Mouse (Mus musculus): ENCODE measurements at regions not wholly inside any gene's neighbourhood (a gene's known extent, or its start where the extent isn't known, plus 50 kb on each side); places are given as distances from the start of the nearest gene placed in this dataset.
A peak's percentile ranks its signal among the peaks of the same experiment; 100 is the strongest.

DNA sequence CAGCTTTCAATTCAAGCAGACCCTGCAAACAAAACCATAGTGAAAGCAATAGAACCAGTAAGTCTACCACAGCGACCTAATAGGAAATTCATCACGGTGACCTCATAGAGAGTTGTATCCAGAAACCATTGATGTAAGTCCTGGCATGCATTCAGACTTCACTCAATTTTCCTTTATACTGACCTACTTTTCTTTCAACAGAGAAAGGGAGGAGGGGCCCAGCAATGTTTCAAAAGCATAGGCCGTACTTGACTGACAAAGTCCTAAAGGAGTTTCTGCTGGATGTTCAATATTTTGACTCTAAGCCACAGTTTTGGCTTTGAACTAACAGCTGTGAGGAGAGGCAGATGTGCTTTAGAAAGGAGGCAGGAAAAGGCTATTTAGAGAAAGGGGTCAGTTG, 88.4 kb downstream of the AI593442 start:
- no peak for ATAC-seq (replicated peaks; ENCODE audit: low read depth, poor library complexity, severe bottlenecking)

DNA sequence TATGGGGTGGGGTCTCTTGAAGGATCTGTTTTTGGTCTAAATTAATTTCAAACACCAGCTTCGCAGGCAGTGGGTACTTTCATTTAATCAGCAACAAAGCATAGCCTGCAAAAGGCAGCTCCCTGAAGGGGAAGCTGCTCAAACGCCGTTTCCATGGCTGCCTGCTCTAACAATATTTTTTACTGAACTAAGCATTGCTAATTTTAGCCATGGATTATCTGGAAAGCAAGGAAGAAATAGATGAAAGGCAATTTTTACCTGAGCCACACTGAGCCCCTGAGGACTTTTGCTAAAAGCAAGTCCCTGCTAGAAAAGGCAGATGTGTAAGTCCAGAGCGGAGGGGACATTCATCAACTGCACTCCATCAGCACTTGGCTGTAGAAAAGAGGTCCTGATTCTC, 105.5 kb downstream of the AI593442 start:
- ATAC-seq (replicated peaks; ENCODE audit: low read depth, poor library complexity, severe bottlenecking): no peak

DNA sequence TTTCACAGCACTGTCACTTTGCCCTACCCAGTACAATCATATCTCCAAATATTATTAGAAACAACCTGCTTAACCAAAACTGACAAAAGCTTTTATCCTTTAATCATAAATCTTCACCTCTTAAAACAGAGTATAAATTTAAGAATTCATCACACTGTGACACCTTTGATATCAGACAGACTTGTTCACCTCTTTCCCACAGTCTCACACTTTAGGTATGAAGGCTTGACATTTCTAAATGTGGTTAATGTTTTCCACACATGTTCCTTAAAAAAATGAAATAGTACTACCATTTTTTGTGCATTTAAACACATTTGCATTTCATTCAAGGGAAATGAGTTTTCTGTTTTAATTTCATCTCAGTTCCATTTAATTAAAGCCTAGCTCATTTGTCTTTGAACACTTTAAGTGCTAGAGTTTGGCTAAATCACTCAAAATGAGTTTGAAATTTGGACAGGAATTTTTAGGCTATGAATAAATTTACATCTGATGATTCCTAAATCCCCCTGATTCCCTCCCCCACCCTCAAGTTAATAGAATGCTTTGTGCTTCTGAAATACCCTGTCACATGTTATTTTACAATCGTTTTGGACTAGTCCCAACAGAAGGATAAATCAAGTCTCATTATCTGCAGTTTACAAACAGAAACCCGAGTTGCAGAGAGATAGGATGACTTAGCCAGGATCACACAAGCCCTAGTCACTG, 127.9 kb downstream of the AI593442 start:
- no peak for ATAC-seq (replicated peaks; ENCODE audit: low read depth, poor library complexity, severe bottlenecking)

GRCm38 (mm10) chr9:52546071-52546470, 133.5 kb downstream of the AI593442 start:
- no peak for ATAC-seq (replicated peaks; ENCODE audit: low read depth, poor library complexity, severe bottlenecking)

GRCm38 (mm10) chr9:52539086-52539485, 140.5 kb downstream of the AI593442 start:
- ATAC-seq (replicated peaks; ENCODE audit: low read depth, poor library complexity, severe bottlenecking): no peak

- ATAC-seq (replicated peaks; ENCODE audit: low read depth, poor library complexity, severe bottlenecking): 0 out of 2 replicates have a peak, but pooled peaks have one; percentile 29
These were observed 150.1 kb downstream of the AI593442 start for GRCm38 (mm10) chr9:52529444-52529915.

- no peak for ATAC-seq (replicated peaks; ENCODE audit: low read depth, poor library complexity, severe bottlenecking)
These were observed 179.1 kb downstream of the AI593442 start for GRCm38 (mm10) chr9:52500487-52500886.

- peak; percentile 78 for ATAC-seq (replicated peaks; ENCODE audit: low read depth, poor library complexity, severe bottlenecking)
These were observed 183.9 kb downstream of the AI593442 start for GRCm38 (mm10) chr9:52495483-52496270.

DNA sequence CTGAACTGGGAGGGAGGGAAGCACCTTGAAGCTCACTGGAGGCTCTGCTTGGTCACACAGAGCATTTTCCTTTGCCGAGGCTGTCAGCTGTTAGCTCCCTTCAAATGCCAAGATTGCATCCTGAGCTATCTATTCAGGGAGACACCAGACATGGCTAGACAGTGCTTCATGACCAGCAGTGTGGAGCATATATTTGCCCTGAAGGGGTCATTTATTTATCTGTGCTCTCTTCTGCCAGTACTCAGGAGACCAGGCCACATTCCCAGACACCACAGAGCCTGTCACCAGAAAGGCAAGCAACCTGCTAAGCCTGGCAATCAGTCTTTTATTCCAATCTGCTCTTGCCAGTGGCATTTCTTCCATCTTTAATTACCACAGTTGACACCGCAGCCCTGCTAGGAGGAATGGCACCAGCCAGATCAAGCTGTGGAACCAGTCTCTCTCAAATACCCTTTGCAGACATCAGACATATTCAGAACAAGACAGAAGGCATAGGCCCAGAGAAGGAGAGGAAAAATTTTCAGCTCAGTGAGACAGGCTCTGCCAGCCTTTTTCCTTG, 186.6 kb downstream of the AI593442 start:
- ATAC-seq (replicated peaks; ENCODE audit: low read depth, poor library complexity, severe bottlenecking): no peak

DNA sequence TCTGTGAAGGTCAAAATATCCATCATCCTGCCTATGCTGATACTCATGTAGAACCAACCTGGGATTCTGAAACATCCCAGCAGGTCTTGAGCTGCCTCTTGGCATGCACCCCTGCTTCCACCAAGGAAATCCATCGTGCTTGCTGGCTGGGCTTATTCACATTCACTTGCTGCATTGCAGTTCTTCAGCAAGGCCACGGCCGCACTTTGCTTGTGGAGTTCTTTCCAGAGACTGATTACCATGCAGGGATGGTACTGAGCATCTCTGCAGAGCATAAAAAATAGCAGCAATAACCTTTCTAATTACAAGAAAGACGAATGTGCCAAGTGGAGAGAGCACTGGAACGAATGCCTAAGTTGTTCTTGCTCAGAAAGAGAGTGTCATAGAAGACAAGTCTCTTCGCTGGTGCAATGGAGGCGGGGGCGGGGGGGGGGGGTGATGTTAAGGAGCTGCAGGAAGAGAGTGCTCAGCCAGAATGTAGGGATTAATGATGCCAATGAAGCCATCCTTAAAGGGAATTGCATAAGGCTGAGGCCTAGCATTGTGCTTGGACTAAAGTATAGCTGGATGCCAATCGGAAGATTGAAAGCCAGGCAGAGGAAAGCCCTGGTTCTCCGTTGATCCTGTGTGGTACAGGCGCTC, 205.9 kb downstream of the AI593442 start:
- no peak for ATAC-seq (replicated peaks; ENCODE audit: low read depth, poor library complexity, severe bottlenecking)

- no peak for ATAC-seq (replicated peaks; ENCODE audit: low read depth, poor library complexity, severe bottlenecking)
These were observed 206.7 kb downstream of the AI593442 start for GRCm38 (mm10) chr9:52472859-52473258.

DNA sequence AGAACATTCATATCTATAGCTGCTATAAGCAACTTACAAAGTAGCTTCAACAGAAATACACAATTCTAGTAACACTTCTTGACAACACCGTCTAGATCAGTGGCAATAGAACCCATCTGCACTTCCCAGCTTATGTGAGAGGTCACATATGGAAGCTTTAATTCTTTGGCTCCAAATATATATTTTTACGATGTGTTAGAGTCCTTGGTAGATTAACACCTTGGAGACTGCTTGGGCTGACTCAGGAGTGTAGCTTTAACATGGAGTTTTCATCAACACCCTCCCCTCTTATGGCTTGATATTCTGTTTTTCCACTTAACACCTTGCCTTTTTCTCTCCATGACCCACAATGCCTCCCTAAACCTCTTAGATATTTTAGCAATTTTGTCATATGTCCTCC, 221.1 kb downstream of the AI593442 start:
- ATAC-seq (replicated peaks; ENCODE audit: low read depth, poor library complexity, severe bottlenecking): no peak

DNA sequence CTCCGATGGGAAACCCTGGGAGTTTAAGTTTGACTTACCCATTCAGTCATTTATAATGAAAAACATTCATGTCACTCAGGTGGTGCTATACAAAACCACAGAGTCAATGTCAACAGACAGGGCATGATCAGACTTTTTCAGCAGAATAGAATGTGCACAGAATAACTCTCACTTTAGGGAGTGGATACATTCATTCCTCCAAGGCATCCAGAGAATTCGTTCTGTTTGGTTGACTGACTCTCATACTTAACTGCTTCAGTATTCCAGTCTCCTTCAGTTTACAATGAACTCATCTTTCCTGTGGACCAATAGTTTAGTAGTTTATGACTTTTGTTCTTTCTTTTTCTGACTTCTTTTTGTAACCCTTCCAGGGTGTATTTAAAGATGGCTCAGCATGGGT, 225.1 kb downstream of the AI593442 start:
- ATAC-seq (replicated peaks; ENCODE audit: low read depth, poor library complexity, severe bottlenecking): no peak

GRCm38 (mm10) chr9:52451792-52452191, 227.8 kb downstream of the AI593442 start:
- no peak for ATAC-seq (replicated peaks; ENCODE audit: low read depth, poor library complexity, severe bottlenecking)

DNA sequence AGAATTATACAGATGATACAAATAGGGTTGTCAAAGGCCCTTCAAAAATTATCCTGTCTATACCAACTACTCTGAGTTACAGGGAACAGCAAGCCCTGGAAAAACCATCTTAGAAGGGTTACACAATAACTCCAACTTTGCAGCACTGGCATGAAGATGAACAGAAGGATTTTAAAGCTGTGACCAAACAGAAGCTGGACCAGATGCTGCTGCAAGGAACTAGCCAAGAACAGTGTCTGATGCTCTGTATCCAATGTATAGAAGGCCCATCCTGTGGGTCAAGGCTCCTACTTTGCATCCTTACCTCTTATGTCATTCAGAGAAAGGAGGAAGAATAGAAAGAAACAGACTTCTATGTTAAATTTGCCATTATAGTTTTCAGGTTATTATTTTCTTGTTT, 231.3 kb downstream of the AI593442 start:
- ATAC-seq (replicated peaks; ENCODE audit: low read depth, poor library complexity, severe bottlenecking): no peak

- ATAC-seq (replicated peaks; ENCODE audit: low read depth, poor library complexity, severe bottlenecking): no peak
These were observed 236.4 kb downstream of the AI593442 start for GRCm38 (mm10) chr9:52443228-52443627.

GRCm38 (mm10) chr9:52434215-52434614, 245.4 kb downstream of the AI593442 start:
- no peak for ATAC-seq (replicated peaks; ENCODE audit: low read depth, poor library complexity, severe bottlenecking)

GRCm38 (mm10) chr9:52425413-52425812, 254.2 kb downstream of the AI593442 start:
- ATAC-seq (replicated peaks; ENCODE audit: low read depth, poor library complexity, severe bottlenecking): no peak

DNA sequence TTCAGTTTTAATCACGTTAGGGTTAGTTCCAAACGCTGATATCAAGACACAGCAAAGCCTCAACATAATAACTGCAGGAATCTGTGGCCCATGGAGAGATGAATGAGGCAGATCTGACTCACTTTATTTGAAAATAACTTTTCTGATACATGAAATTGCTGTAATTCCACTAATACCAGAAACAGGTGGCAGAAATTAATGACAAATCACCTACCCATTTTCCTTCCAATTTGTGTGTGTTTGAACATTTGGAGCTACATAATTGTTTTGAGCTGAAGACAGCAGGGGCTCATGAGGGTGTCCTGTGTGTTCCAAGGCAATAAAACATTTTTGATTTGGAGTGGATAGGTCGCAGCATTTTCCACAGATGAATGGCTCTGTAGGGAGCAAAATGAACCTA, 254.2 kb upstream of the Zc3h12c start:
- ATAC-seq (replicated peaks; ENCODE audit: low read depth, poor library complexity, severe bottlenecking): no peak

- ATAC-seq (replicated peaks; ENCODE audit: low read depth, poor library complexity, severe bottlenecking): no peak
These were observed 247.3 kb upstream of the Zc3h12c start for GRCm38 (mm10) chr9:52415706-52416105.

GRCm38 (mm10) chr9:52407841-52408240, 239.5 kb upstream of the Zc3h12c start:
- ATAC-seq (replicated peaks; ENCODE audit: low read depth, poor library complexity, severe bottlenecking): no peak
